Mouse (Mus musculus) urinary bladder, adult 18-20 months (tissue): ENCODE data around the gene Pinlyp.
A peak's percentile ranks its signal among the peaks of the same experiment; 100 is the strongest.

Experiments used
- DNase-seq, 2 experiments: peaks; one replicate each; pipeline ENCODE4 v3.0.0; 2022; ENCODE audit warnings: low spot score in 2 of 2, mixed read lengths in 2 of 2

Gene Pinlyp

DNA sequence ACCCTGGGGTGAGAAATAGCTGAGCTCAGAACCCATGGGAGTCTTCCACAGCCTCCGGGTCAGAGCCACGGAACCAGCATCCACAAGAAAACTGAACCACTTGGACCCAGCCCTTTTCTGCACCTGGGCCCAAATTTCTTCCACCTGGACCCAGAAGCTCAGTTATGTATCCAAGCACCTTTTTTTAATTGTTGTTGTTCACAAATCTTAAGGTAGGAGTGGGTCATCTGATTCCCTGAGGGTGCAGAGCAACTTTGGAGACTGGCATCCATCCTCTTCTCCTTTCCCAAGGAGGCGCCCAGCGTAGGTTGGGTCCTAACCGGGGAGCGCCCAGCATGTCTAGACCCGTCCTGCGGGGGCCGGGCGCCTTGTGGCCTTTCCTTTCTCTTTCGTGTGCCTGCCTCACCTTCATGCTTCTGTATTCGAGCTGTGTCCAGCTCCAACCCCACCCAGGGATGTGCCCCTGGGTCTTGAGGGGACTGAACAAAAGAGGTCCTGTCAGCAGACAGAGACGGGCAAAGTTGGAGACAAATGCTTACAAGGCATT, at the start of gene Pinlyp, which contains the start of gene Xrcc1:
Pinlyp (minus strand) TSS at position 51 of the 547 bp plus-strand sequence.
Xrcc1 (plus strand) TSS at position 222 of the 547 bp plus-strand sequence.
- DNase-seq, result peak; percentile 25 to 38

DNA sequence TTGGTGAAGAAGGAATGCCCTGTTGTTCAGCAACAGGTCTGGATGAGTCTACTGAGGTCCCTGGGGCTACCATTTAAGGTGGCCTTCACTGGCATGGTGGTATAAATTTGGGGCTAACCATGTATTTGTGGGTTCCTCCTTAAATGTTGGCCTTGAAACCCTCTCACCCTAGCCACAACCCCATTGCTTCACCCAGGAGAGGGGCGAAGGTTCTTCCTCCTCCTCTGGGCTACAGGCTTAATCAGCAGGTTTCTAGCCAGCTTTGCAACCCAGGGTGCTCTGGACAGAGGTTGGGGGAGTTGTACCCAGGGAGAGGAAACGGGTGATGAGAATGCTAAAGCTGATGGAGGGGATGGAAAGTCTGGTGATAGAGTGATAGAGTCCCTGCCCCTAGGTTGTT, 49.5 kb upstream of the Pinlyp start:
- no peak for DNase-seq

DNA sequence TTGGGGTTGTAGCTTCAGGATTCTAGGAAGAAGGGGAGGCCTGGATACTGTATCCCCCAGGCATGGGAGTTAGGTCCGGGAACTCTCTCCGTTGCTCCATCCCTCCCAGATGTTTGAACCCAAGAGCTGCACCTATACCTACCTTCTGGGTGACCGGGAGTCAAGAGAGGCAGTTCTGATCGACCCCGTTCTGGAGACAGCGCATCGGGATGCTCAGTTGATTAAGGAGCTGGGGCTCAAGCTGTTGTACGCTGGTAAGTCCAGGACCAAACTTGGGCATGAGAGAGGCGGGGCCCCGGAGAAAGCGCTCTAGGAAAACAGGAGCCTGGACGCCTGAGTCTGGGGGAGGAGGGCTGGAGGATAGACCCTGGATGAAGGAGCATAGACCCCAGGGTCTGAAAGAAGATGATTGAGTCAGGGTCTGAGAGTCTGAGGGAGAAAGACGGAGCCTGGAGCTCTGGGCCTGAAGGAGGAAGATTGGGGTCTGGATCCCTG, 48.4 kb upstream of the Pinlyp start:
- no peak for DNase-seq

DNA sequence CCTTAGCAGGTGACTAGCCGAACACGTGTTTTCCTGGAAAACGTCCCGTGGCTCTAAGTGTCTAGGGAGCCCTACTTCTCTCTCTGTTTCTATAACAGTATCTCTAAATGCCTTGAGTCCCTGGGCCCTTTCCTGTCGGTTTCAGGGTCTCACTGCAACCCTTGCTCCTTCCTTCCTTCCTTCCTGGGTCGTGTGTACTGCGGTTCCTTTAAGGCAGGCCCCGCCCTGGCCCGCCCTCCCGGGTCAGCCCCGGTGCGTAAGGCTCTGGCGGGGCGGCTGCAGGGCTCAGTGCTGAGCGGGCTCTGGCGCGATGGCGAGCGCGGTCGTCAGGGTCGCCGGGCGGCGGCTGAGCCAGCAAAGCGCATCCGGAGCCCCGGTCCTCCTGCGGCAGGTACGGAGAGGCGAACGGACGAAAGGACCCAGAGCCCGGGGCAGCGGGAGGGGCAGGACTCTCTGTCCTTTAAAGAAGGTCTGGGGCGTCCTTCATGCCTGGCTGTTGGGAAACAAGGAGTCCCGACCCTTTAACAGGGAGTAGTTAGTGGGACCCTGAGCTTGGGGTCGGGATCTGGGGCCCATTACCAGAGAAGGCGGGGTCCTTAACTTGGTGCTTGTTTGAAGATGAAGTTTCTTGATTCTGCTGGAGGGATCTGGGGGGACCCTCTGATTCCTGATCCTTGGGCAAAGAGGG, 47.8 kb upstream of the Pinlyp start:
- DNase-seq, result peak; percentile 68 to 71

DNA sequence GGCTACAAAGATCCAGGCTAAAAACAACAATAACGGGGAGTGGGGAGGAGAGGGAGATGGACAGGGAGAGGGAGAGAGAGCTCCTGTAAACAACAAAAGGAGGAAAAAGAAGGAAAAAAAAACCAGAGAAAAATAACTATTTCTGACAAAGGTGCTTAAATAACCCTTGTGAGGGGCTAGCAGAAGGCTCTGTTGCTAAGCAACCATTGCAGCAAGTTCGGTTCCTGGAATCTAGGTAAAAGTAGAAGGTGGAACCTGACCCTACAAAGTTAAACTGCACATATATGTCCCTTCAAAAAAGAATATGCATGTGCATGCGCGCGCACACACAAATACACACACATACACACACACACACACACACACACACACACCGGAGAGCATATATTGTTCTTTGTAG, 46.9 kb upstream of the Pinlyp start:
- DNase-seq, result no peak

DNA sequence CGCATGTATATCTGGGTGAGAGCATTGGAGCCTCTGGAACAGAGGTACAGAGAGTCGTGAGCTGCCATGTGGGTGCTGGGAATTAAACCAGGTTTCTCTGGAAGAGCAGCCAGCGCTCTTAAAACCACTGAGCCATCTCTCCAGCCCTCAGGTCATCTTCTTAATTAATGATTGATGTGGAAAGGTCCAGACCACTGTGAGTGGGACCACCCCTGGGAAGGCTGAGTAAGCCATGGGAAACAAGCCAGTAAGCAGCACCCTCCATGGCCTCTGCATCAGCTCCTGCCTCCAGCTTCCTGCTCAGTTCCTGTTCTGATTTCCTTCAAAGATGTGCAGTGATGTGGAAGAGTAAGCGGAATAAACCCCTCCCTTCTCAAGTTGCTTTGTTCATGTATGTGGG, 46.2 kb upstream of the Pinlyp start:
- no peak for DNase-seq

DNA sequence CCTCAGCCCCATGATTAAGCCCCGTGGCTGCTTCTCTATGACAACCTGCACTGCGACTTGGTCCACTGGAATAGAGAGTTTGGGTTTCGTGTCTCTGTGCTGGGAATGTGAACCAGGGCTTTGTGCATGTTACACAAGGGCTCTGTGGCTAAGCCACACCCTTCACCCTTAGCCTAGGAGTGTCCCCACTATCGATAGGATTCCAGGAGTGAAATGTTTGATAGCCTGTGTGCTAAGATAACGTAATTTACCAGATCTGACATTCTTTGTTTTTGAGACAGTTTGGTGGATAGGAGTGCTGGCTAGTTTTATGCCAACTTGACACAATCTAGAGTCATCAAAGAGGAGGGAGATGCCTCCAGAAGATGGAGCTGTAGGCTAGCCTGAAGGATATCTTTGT, 45.8 kb upstream of the Pinlyp start:
- no peak for DNase-seq

DNA sequence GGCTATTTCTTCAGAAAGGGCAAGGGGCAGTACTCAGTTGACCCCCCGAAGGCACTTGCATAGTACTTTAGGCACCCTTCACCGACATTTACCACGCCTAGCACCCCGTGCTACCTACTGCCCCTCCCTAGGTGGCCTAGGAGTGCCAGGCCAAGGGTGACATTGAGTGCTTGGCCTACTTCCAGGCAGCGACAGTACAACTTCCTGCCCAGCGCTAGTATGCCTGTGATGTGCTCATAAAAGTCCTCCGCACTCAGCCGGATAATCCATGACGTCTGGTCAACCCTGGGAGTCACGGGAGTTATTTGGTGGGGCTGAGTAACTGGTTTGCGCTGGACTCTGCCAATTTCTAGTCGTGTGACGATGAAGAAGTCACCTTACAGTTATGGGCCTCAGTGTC, 42.4 kb upstream of the Pinlyp start:
- peak in 1 of 2 experiments; percentile 53 for DNase-seq

DNA sequence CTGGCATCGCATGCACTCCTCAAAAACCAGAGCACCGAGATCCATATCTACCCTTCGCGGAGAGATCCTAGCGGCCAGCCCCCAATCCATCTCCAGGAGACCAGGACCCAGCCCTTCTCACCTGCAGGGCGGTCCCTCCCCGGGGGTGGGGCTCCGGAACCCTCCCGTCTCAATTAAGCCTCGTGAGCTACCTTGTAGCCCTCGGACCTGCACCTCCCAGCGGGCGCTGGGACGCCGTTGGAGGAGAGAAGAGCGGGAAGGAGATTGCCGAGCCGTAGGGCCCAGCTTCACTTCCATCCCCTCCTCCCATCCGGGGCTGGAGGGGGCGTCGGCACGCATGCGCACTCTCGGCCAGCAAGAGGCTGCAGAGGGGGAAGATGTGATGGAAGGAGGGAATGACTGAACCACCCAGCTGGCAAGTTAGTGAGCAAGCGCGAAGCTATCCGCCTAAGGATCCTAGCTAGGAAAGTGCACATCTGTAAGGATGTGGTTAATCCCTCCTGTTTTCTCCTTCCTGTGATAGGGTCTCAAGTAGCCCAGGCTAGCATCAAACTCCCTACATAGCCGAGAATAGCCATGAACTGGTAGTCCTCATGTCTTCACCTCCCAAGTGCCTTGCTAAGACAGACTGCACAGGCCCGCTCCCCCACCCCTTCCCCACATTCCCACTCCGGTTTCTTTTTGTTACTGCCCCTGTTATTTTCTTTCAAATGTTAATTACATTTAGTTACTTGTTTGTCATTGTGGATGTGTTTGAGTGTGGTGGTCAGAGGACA, 41.6 kb upstream of the Pinlyp start, which contains the start of the genes Ethe1 and Zfp575:
Ethe1 (plus strand) TSS at position 214 of the 776 bp plus-strand sequence.
Zfp575 (minus strand) TSS at position 312 of the 776 bp plus-strand sequence.
- DNase-seq, result no peak

DNA sequence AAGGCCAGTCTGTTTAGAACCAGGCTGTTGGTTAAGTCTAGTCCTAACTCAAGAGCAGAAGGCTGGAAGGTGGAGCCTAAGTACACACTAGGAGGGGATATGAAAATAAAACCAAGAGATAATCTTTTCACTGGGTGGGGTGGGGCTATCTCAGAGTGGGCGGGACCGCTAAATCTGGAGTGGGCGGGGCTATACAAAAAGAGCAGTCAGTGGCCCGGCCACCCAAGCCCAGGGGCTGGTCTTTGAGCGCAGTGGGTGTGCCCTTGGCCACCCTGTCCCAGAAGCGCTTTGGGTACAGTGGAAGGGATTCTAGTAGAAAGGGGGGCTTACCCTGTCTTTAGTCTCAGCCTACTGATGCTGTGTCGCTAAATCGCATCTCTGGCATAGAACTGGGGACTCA, 40.9 kb upstream of the Pinlyp start:
- no peak for DNase-seq

DNA sequence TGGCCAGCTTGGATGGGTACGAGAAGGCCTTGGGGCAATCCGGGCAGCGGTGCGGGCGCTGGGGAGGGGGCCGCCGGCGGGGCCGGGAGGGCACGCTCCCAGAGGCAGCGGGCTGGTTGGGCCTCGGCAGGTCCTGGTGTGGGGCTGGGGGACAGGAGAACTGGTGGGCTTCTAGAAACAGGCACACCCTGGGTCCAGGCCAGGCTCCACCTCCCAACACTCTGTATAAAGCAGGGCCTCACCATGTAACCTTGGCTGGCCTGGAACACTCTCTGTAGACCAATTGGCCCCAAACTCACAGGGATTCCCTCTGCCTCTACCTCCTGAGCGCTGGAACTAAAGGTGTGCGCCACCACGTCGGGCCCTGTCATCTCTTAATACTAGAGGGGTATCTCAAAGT, 40.1 kb upstream of the Pinlyp start:
- no peak for DNase-seq

DNA sequence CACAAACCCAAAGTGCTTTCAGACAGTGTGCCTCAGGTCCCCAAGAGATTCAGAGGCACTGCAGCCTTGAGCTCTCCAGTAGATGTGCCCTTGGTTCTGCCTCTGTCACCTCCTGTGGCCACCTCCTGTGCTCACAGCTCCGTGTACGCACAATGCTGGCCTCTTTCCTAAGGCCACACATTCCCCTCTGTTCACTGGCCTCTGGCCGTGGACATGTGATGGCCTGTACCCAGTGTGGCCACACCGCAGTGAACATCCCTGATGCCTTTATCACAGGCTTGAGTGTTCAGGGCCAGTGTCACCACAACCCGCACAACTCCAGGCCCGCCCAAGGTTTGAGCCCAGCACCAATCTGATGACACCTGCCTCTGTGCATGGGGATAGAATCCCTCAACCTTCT, 39.0 kb upstream of the Pinlyp start:
- no peak for DNase-seq

DNA sequence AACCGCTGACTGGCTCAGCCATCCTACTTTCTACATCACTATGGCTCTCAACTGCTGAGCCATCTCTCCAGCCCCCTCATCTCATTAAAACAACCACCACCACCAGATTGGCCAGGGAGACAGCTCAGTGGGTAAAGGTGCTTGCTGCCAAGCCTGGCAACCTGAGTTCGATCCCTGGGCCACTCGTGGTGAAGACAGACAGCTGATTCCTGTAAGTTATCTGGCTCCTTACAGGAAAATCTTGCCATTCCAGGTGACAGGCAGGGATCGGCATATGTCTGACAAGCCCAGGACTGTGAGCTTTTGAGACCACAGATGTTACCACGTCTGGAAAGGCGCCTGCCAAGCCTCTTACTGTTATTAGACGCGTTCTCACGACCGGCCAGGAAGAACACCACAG, 31.9 kb upstream of the Pinlyp start:
- no peak for DNase-seq

DNA sequence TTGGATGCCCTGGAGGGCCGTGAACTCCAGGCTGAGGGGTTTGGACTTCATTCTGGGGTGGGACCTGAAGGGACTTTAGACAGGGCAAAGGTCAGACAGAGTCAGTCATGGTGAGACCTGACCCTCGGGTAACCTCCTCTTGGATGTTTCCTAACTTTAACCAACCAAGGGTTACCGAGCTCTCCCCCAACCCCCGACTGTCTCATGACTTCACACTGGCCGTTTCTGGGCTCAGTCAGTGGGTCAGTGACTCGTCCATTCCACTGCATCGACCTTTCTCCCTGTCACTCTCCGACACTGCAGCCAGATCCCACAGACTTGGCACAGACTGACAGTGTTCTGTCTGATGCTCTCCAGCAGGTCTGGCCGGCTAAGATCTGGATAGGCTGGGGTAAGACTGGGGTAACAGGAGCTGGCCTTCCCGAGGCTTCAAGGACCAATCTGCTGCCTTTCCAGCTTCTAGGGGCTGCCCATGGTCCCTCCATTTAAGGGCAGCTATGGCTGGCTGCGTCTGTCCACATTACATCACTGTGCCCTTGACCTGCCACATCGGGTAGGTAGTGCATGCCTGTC, 28.4 kb upstream of the Pinlyp start:
- DNase-seq, result no peak

DNA sequence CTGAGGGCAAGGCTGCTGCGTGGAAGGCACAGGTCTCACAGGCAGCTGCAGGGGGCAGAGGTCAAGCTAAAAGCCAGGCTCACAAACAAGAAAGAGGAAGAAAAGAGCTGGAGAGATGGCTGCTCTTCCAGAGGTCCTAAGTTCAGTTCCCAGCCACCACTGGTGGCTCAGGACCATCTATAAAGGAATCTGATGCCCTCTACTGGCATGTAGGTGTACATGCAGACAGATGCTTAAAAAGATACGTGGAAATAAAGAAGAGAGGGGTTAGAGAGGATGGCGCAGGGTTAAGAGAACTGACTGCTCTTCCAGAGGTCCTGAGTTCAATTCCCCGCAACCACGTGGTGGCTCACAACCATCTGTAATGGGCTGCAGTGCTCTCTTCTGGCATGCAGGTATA, 26.5 kb upstream of the Pinlyp start:
- no peak for DNase-seq

DNA sequence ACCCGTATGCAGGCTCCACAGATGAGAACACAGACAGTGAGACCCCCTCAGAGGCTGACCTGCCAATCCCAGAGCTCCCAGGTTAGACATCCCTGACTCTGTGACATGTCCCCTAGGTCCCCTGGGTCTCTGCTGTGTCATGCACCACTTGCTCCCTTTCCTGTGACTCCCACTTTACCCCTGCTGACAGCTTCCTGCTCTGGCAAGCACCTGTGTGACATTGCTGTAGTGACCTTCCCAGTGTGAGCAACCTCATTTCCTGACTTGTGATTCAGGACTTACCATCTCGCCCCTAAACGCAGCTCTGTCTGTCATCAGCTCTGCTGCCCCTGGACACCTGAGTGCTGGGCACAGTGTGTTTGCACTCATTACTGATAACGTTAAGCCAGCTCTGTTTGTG, 25.2 kb upstream of the Pinlyp start:
- DNase-seq, result no peak

DNA sequence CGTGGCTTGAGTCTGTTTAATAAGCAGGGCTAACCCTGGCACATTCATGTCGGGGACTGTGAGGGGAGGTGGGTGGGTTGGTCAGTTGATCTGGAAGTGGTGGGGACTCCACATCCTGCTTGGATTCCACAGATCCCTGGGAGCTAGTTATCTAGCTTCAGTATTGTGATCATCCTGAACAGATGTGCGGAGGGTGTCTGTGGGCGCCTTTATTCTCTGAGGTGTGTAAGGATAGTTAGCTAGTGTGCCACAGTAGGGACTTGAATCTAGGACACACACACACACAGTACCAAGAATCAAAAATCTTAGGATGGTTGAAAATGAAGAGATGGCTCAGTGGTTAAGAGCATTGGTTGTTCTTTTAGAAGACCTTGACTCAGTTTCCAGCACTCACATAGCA, 22.6 kb upstream of the Pinlyp start:
- no peak for DNase-seq

DNA sequence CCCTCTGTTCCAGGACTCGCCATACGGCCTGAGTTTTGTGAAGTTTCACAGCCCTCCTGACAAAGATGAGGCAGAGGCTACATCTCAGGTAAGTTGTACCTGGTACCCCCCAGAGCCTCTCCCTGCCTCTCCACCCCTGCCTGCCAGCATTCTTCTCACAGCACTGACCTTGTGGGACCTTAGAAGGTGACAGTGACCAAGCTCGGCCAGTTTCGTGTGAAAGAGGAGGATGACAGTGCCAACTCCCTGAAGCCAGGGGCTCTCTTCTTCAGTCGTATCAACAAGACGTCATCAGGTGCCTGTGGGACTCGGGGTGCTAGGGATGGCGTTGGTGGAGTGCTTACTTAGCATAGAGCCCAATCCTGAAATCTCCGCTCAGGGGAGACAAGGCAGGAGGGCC, 20.3 kb upstream of the Pinlyp start:
- DNase-seq, result no peak

DNA sequence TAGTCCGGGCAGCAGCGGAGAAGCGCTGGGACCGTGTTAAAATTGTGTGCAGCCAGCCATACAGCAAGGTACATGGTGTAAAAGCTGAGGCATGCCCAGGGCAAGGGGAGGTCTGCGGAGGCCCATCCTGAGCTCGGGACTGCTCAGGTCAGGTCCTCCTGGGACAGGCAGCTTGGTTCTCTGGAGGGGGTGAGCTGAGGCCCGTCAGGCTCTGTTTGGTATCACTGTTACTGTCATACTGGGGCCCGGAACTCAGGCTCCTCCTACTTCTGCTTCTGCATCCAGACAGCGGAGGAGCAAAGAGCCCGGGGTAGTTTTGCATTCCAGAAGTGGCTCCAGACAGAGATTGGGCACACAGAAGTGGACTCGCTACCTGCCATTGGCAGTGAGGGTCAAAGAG, 19.7 kb upstream of the Pinlyp start:
- DNase-seq, result no peak

DNA sequence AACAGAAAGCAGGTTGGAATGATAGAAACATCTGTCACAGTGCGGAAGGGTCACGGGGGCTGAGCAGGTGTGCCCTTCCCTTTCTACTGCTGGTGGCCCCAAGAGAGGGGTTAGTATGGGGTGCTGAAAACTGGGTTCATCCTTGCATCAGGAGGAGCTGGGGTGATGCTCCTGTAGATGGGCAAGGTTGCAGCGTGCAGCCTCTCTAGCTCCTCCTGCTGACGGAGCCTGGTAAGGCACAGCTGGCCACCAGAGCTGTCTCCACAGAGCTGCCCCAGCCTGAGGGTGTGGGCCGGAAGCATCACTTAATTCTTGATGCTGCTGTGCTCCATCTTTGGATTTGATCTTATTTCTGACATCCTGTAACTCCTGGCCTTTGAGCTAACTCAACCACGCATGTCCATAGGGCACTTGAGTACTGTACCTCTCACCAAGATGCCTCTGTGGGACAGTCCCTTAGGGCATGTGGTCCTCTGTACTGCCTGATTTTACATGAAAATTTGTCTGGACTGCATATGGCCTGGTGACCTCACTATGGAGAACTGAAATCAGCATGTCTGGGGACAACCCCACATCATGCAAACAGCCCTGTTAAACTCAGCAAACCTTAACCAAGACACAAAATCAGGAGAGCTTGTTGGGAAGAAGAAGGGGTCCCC, 18.8 kb upstream of the Pinlyp start:
- DNase-seq, result peak in 1 of 2 experiments; percentile 71

DNA sequence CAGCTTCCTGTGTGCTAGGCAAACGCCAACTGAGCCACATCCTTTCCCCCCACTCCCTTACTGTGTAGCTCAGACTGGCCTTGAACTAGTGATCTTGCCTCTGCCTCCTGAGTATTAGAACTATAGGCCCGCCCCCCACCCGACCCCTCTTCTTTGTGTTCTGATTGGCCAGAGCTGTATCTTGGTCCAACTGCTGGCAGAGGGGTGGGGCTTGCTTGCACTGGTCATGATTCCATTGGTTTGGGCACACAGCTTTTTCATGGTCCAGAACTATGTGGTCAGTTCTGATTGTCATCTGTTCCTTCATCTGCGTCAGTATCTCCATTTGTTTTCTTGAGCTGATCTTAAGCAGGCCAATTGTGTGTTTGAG, 17.9 kb upstream of the Pinlyp start:
- DNase-seq, result no peak
